Mouse (Mus musculus): ENCODE data around the gene Myo3b. TPM values are rescaled to one million over a fixed set of nuclear protein-coding genes. Genes with fewer than 3 reads are reported as not detected.

Myo3b gene
- polyA plus RNA-seq, 1 experiment from 2014 or later = not detected

GRCm38 (mm10) chr2:70389162-70389561 lies 350.2 kb downstream of the Myo3b start:
- Histone ChIP-seq H3K9me3 (replicated peaks) (no peaks in the 10 kb centered on the region), H3K27me3 (no peaks in the 10 kb centered on the region), H3K27ac (replicated peaks) (no peak overlapping the region), H3K4me1 (peaks cover 9% of the 10 kb centered on the region; the same call in 1 of the 2 replicates), H3K4me3 (replicated peaks) (no peak overlapping the region), H3K36me3 (no peaks in the 10 kb centered on the region), H3K4me2 (replicated peaks) (no peak overlapping the region), H3K9ac (no peak overlapping the region)
- 84% methylated on average over 1 of the region's 1 CpGs for WGBS
- no peak for ATAC-seq (ENCODE audit: insufficient number of reproducible peaks, low FRiP score, low TSS enrichment, low read depth)

- H3K36me3 ChIP-seq = no peaks in the 10 kb centered on the region
- peaks cover 10% of the 10 kb centered on the region for H3K4me1 ChIP-seq
- no peaks in the 10 kb centered on the region for H3K9me3 ChIP-seq (replicated peaks)
- H3K9ac ChIP-seq = no peak overlapping the region
- 68% methylated on average over 9 of the region's 9 CpGs for WGBS
- H3K4me3 ChIP-seq (replicated peaks) = no peak overlapping the region
- no peak overlapping the region for H3K27ac ChIP-seq (replicated peaks)
- H3K4me2 ChIP-seq (replicated peaks) = no peak overlapping the region
- ATAC-seq (ENCODE audit: insufficient number of reproducible peaks, low FRiP score, low TSS enrichment, low read depth) = no peak
- no peaks in the 10 kb centered on the region for H3K27me3 ChIP-seq
Observed at GRCm38 (mm10) chr2:70397734-70398276, 358.9 kb downstream of the Myo3b start.

GRCm38 (mm10) chr2:70399441-70400115 lies 360.7 kb downstream of the Myo3b start:
- Histone ChIP-seq H3K4me1 (peaks cover 10% of the 10 kb centered on the region), H3K27ac (replicated peaks) (peak overlapping the region; percentile 72; the same call in 1 of the 2 replicates), H3K27me3 (no peaks in the 10 kb centered on the region), H3K4me2 (replicated peaks) (no peak overlapping the region), H3K36me3 (no peaks in the 10 kb centered on the region), H3K4me3 (replicated peaks) (no peak overlapping the region), H3K9me3 (replicated peaks) (no peaks in the 10 kb centered on the region), H3K9ac (no peak overlapping the region)
- ATAC-seq (ENCODE audit: insufficient number of reproducible peaks, low FRiP score, low TSS enrichment, low read depth) = peak; percentile 76
- WGBS = 46% methylated on average over 15 of the region's 15 CpGs

- H3K9me3 ChIP-seq (replicated peaks) = no peaks in the 10 kb centered on the region
- no peak for ATAC-seq (ENCODE audit: insufficient number of reproducible peaks, low FRiP score, low TSS enrichment, low read depth)
- peaks cover 10% of the 10 kb centered on the region for H3K4me1 ChIP-seq
- H3K27me3 ChIP-seq = no peaks in the 10 kb centered on the region
- no peaks in the 10 kb centered on the region for H3K36me3 ChIP-seq
- H3K4me3 ChIP-seq (replicated peaks) = no peak overlapping the region
- no peak overlapping the region for H3K9ac ChIP-seq
- H3K4me2 ChIP-seq (replicated peaks) = no peak overlapping the region
- 0 out of 2 replicates have a peak overlapping the region, but pooled peaks have one; percentile 72 for H3K27ac ChIP-seq (replicated peaks)
- WGBS = 81% methylated on average over 6 of the region's 6 CpGs
Observed at GRCm38 (mm10) chr2:70400321-70400720, 361.4 kb downstream of the Myo3b start.

- Histone ChIP-seq H3K27me3 (no peaks in the 10 kb centered on the region), H3K36me3 (no peaks in the 10 kb centered on the region), H3K4me3 (replicated peaks) (no peak overlapping the region), H3K9ac (no peak overlapping the region), H3K27ac (replicated peaks) (no peak overlapping the region), H3K9me3 (replicated peaks) (no peaks in the 10 kb centered on the region), H3K4me2 (replicated peaks) (no peak overlapping the region), H3K4me1 (peaks cover 17% of the 10 kb centered on the region)
- WGBS = 34% methylated on average over 2 of the region's 2 CpGs
- ATAC-seq (ENCODE audit: insufficient number of reproducible peaks, low FRiP score, low TSS enrichment, low read depth) = no peak
Observed at GRCm38 (mm10) chr2:70404301-70404700, 365.4 kb downstream of the Myo3b start.

GRCm38 (mm10) chr2:70406846-70407245 lies 367.9 kb downstream of the Myo3b start:
- no peak for ATAC-seq (ENCODE audit: insufficient number of reproducible peaks, low FRiP score, low TSS enrichment, low read depth)
- Histone ChIP-seq H3K9ac (no peak overlapping the region), H3K4me3 (replicated peaks) (no peak overlapping the region), H3K4me2 (replicated peaks) (no peak overlapping the region), H3K4me1 (peaks cover 11% of the 10 kb centered on the region), H3K27ac (replicated peaks) (no peak overlapping the region), H3K9me3 (replicated peaks) (no peaks in the 10 kb centered on the region), H3K27me3 (no peaks in the 10 kb centered on the region), H3K36me3 (no peaks in the 10 kb centered on the region)
- 41% methylated on average over 5 of the region's 5 CpGs for WGBS

GRCm38 (mm10) chr2:70407729-70408128 lies 368.8 kb downstream of the Myo3b start:
- Histone ChIP-seq H3K4me1 (peaks cover 11% of the 10 kb centered on the region), H3K27ac (replicated peaks) (no peak overlapping the region), H3K27me3 (no peaks in the 10 kb centered on the region), H3K4me2 (replicated peaks) (no peak overlapping the region), H3K9ac (no peak overlapping the region), H3K9me3 (replicated peaks) (no peaks in the 10 kb centered on the region), H3K36me3 (no peaks in the 10 kb centered on the region), H3K4me3 (replicated peaks) (no peak overlapping the region)
- ATAC-seq (ENCODE audit: insufficient number of reproducible peaks, low FRiP score, low TSS enrichment, low read depth) = no peak
- 55% methylated on average over 5 of the region's 5 CpGs for WGBS

GRCm38 (mm10) chr2:70410298-70410885 lies 371.5 kb downstream of the Myo3b start:
- no peak for ATAC-seq (ENCODE audit: insufficient number of reproducible peaks, low FRiP score, low TSS enrichment, low read depth)
- no peak overlapping the region for H3K9ac ChIP-seq
- no peaks in the 10 kb centered on the region for H3K27me3 ChIP-seq
- H3K4me1 ChIP-seq = peaks cover 11% of the 10 kb centered on the region
- H3K36me3 ChIP-seq = no peaks in the 10 kb centered on the region
- H3K4me2 ChIP-seq (replicated peaks) = no peak overlapping the region
- H3K4me3 ChIP-seq (replicated peaks) = no peak overlapping the region
- no peak overlapping the region for H3K27ac ChIP-seq (replicated peaks)
- no peaks in the 10 kb centered on the region for H3K9me3 ChIP-seq (replicated peaks)
- 68% methylated on average over 4 of the region's 4 CpGs for WGBS

GRCm38 (mm10) chr2:70412315-70412714 lies 373.4 kb downstream of the Myo3b start:
- no peak overlapping the region for H3K9ac ChIP-seq
- no peak overlapping the region for H3K4me3 ChIP-seq (replicated peaks)
- H3K4me2 ChIP-seq (replicated peaks) = no peak overlapping the region
- 66% methylated on average over 13 of the region's 13 CpGs for WGBS
- no peak overlapping the region for H3K27ac ChIP-seq (replicated peaks)
- peaks cover 6% of the 10 kb centered on the region for H3K4me1 ChIP-seq
- no peak for ATAC-seq (ENCODE audit: insufficient number of reproducible peaks, low FRiP score, low TSS enrichment, low read depth)
- no peaks in the 10 kb centered on the region for H3K9me3 ChIP-seq (replicated peaks)
- H3K36me3 ChIP-seq = no peaks in the 10 kb centered on the region
- no peaks in the 10 kb centered on the region for H3K27me3 ChIP-seq

- no peak overlapping the region for H3K9ac ChIP-seq
- no peak for ATAC-seq (ENCODE audit: insufficient number of reproducible peaks, low FRiP score, low TSS enrichment, low read depth)
- H3K27ac ChIP-seq (replicated peaks) = no peak overlapping the region
- no peaks in the 10 kb centered on the region for H3K27me3 ChIP-seq
- H3K4me3 ChIP-seq (replicated peaks) = no peak overlapping the region
- no peaks in the 10 kb centered on the region for H3K9me3 ChIP-seq (replicated peaks)
- WGBS = 85% methylated on average over 1 of the region's 1 CpGs
- H3K36me3 ChIP-seq = no peaks in the 10 kb centered on the region
- H3K4me1 ChIP-seq = no peaks in the 10 kb centered on the region
- H3K4me2 ChIP-seq (replicated peaks) = no peak overlapping the region
Observed at GRCm38 (mm10) chr2:70414386-70414785, 375.5 kb downstream of the Myo3b start.

GRCm38 (mm10) chr2:70415521-70415920 lies 376.6 kb downstream of the Myo3b start:
- Histone ChIP-seq H3K27ac (replicated peaks) (no peak overlapping the region), H3K4me1 (no peaks in the 10 kb centered on the region), H3K4me3 (replicated peaks) (no peak overlapping the region), H3K9me3 (replicated peaks) (no peaks in the 10 kb centered on the region), H3K27me3 (no peaks in the 10 kb centered on the region), H3K36me3 (no peaks in the 10 kb centered on the region), H3K4me2 (replicated peaks) (no peak overlapping the region), H3K9ac (no peak overlapping the region)
- no peak for ATAC-seq (ENCODE audit: insufficient number of reproducible peaks, low FRiP score, low TSS enrichment, low read depth)
- 79% methylated on average over 1 of the region's 1 CpGs for WGBS

Measured in embryonic facial prominence, embryonic 15.5 days (tissue).